Mouse (Mus musculus) layer of hippocampus, adult 18-20 months (tissue): ENCODE data around the gene Cenpw. TPM values are rescaled to one million over a fixed set of nuclear protein-coding genes. Genes with fewer than 3 reads are reported as not detected.

Experiments used
- DNase-seq, 2 experiments: peaks; one replicate each; pipeline ENCODE4 v3.0.0; 2022; ENCODE audit warnings: low spot score in 2 of 2
- long read RNA-seq: library from polyadenylated mRNA; stranded (forward); transcript quantifications from one replicate; pipeline ENCODE4 v2.0.0, GENCODE M21; 2021
- total RNA-seq, 2 experiments: library from RNA; stranded (reverse); gene quantifications; 2 replicates each; pipeline ENCODE4 v1.2.3; 2021

The Cenpw gene
- 1 to 10 TPM; 1.9 to 2.2 TPM for total RNA-seq
- long read RNA-seq, partial matches to known transcripts, result 0 of 3 reads
- long read RNA-seq, other reads (novel, unspliced or antisense), result 0 of 3 reads

GRCm38 (mm10) chr10:30199916-30200826 is at the start of gene Cenpw:
Gene Cenpw (minus strand): TSS chr10:30200560.
- peak; percentile 78 to 85 for DNase-seq

GRCm38 (mm10) chr10:30249654-30250053 is 49.3 kb upstream of the Cenpw start:
- no peak for DNase-seq

GRCm38 (mm10) chr10:30199501-30199900 is 859 bp downstream of the Cenpw start:
- no peak for DNase-seq

- no peak for DNase-seq
These were observed 32.7 kb downstream of the Cenpw start for GRCm38 (mm10) chr10:30167700-30168099.
